Mouse (Mus musculus) brain, embryonic 14.5 days (tissue): ENCODE data around the gene Retn.

Source experiments
- CTCF ChIP-seq: fragments of 200-500 bp; IDR thresholded peaks from 2 replicates; pipeline ENCODE4 v1.5.1; 2012; ENCODE audit warnings: inconsistent platforms, mild to moderate bottlenecking, moderate library complexity, borderline replicate concordance; ENCODE audit not compliant: insufficient read depth, insufficient read length; ENCODE audit errors: extremely low read depth
- POLR2A ChIP-seq: fragments of 200-500 bp; IDR thresholded peaks from 2 replicates; pipeline ENCODE4 v1.6.1; 2012; ENCODE audit warnings: mild to moderate bottlenecking, inconsistent platforms, borderline replicate concordance; ENCODE audit not compliant: poor library complexity, insufficient read depth, insufficient read length, severe bottlenecking; ENCODE audit errors: extremely low read depth

DNA sequence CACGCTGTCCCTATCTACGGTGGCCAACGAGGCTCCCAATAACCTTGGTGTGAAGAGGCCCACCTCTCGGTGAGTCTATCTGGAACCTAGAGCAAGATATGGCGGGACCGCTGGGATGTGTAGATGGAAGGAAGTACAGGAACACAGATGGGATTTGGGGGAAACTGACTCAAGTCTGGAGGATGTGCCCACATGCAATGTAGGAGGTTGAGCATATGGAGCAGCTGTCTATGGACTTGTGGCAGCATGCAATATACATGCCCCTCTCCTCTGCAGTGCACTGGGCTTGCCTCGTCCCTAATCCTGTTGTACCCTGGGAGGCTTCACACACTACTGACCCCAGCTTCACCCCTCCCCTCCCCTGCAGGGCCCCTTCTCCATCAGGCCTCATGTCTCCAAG is 47.7 kb upstream of the Retn start:
- TF ChIP-seq CTCF, result no peak
- no peak for TF ChIP-seq POLR2A
